ENCODE assay signal across 14 mouse cellular contexts in genomic region chr11:79126963-79127362, GRCm38 (mm10).
"Had no signal": no experiment of that assay in that cellular context is flagged by ENCODE, and none has a peak within 500 bp of the region (broad histone marks: within the 10 kb centered on the region; RNA-seq: fewer than 3 reads in every experiment).

No protein-coding gene starts in this region.

- ATAC-seq: midbrain, embryonic 16.5 days had no signal

- H3K27me3 ChIP-seq: limb, embryonic 13.5 days; midbrain, embryonic 12.5 days; neural tube, embryonic 13.5 days had no signal

- H3K36me3 ChIP-seq: midbrain, embryonic 12.5 days; neural tube, embryonic 13.5 days had no signal

- H3K9me3 ChIP-seq: limb, embryonic 13.5 days; midbrain, embryonic 12.5 days; neural tube, embryonic 13.5 days had no signal

- H3K4me2 ChIP-seq: limb, embryonic 13.5 days; midbrain, embryonic 12.5 days; neural tube, embryonic 13.5 days had no signal

- H3K9ac ChIP-seq: limb, embryonic 13.5 days; liver, embryonic 14.5 days; midbrain, embryonic 12.5 days; neural tube, embryonic 13.5 days had no signal

- H3K27ac ChIP-seq: kidney, postnatal 0 days; limb, embryonic 13.5 days; liver, embryonic 14.5 days; midbrain, embryonic 12.5 days; neural tube, embryonic 13.5 days had no signal

- H3K4me3 ChIP-seq: limb, embryonic 13.5 days; midbrain, embryonic 12.5 days; neural tube, embryonic 13.5 days had no signal

- H3K4me1 ChIP-seq: midbrain, embryonic 12.5 days had no signal

- DNase-seq: kidney, postnatal 36 days; left cerebral cortex, postnatal 4 days; lung, adult 18-20 months; retina, postnatal 1 day; right cerebral cortex, postnatal 4 days; spleen, adult 18-20 months; thymus, adult 18-20 months; thymus, postnatal 14 days had no signal
